Mouse (Mus musculus) layer of hippocampus, postnatal 25 days (tissue): ENCODE results near the gene Npc1l1. TPM values are rescaled to one million over a fixed set of nuclear protein-coding genes. Genes with fewer than 3 reads are reported as not detected.
A peak's percentile ranks its signal among the peaks of the same experiment; 100 is the strongest.

ENCODE experiments used
- DNase-seq, 2 experiments: peaks; one replicate each; pipeline ENCODE4 v3.0.0; 2022; ENCODE audit warnings: mixed read lengths in 2 of 2, low spot score in 1 of 2; ENCODE audit errors: extremely low spot score in 1 of 2
- total RNA-seq, 2 experiments: library from RNA; stranded (reverse); gene quantifications; 2 replicates each; pipeline ENCODE4 v1.2.3; 2021

Npc1l1 gene
- total RNA-seq, 2 experiments from 2014 or later = 0.15 to 0.26 TPM

GRCm38 (mm10) chr11:6216834-6217233 lies 13.1 kb downstream of the Npc1l1 start:
- no peak for DNase-seq

- DNase-seq = no peak
These were observed 21.8 kb downstream of the Npc1l1 start for GRCm38 (mm10) chr11:6208158-6208557.

- no peak for DNase-seq
These were observed 22.9 kb downstream of the Npc1l1 start for GRCm38 (mm10) chr11:6207090-6207489.

GRCm38 (mm10) chr11:6200570-6200969 lies 29.4 kb downstream of the Npc1l1 start:
- no peak for DNase-seq

- peak; percentile 83 to 86 for DNase-seq
These were observed 29.8 kb downstream of the Npc1l1 start, which contains the start of gene Nudcd3 for GRCm38 (mm10) chr11:6200087-6200569. TSS of gene Nudcd3 (minus strand) at chr11:6200415.

GRCm38 (mm10) chr11:6199410-6200086 lies 30.4 kb downstream of the Npc1l1 start, which contains the start of gene A730071L15Rik:
TSS of gene A730071L15Rik (plus strand) at chr11:6200029.
- no peak for DNase-seq

- no peak for DNase-seq
These were observed 31.5 kb downstream of the Npc1l1 start for GRCm38 (mm10) chr11:6198449-6198848.

- no peak for DNase-seq
These were observed 33.2 kb downstream of the Npc1l1 start for GRCm38 (mm10) chr11:6196780-6197179.

- DNase-seq = peak; percentile 83 to 91
These were observed 42.1 kb downstream of the Npc1l1 start for GRCm38 (mm10) chr11:6187878-6188277.

- DNase-seq = no peak
These were observed 42.5 kb downstream of the Npc1l1 start for GRCm38 (mm10) chr11:6187399-6187798.

GRCm38 (mm10) chr11:6184202-6184935 lies 45.6 kb downstream of the Npc1l1 start:
- DNase-seq = no peak

- DNase-seq = no peak
These were observed 46.7 kb downstream of the Npc1l1 start for GRCm38 (mm10) chr11:6183246-6183645.

GRCm38 (mm10) chr11:6180811-6181399 lies 49.0 kb downstream of the Npc1l1 start:
- no peak for DNase-seq

- no peak for DNase-seq
These were observed 50.7 kb downstream of the Npc1l1 start for GRCm38 (mm10) chr11:6179194-6179593.

GRCm38 (mm10) chr11:6178673-6179166 lies 51.2 kb downstream of the Npc1l1 start:
- no peak for DNase-seq

- DNase-seq = no peak
These were observed 52.0 kb downstream of the Npc1l1 start for GRCm38 (mm10) chr11:6177781-6178420.

GRCm38 (mm10) chr11:6175506-6175905 lies 54.4 kb downstream of the Npc1l1 start:
- DNase-seq = no peak

GRCm38 (mm10) chr11:6174719-6175118 lies 55.2 kb downstream of the Npc1l1 start:
- DNase-seq = no peak

GRCm38 (mm10) chr11:6169041-6169663 lies 60.8 kb downstream of the Npc1l1 start:
- DNase-seq = no peak

GRCm38 (mm10) chr11:6166351-6166750 lies 63.6 kb downstream of the Npc1l1 start:
- no peak for DNase-seq
